Mouse (Mus musculus) CH12.LX (cell line): ENCODE results near the gene Rfx6. TPM values are rescaled to one million over a fixed set of nuclear protein-coding genes. Genes with fewer than 3 reads are reported as not detected.
A peak's percentile ranks its signal among the peaks of the same experiment; 100 is the strongest.

Experiments
- DNase-seq: peaks from one replicate; pipeline ENCODE4 v3.0.0-alpha.2; 2013; ENCODE audit errors: extremely low read depth
- H3K27ac ChIP-seq: 2 replicates; pipeline ENCODE4 v1.5.1; 2012; ENCODE audit warnings: low read depth, mild to moderate bottlenecking, control low read depth, moderate library complexity; ENCODE audit not compliant: insufficient read depth
- H3K27me3 ChIP-seq: replicated peaks from 2 replicates; pipeline ENCODE3; 2012; ENCODE audit warnings: inconsistent platforms
- H3K36me3 ChIP-seq, 2 experiments: replicated peaks in 1 of 2; 2 replicates each; pipeline versions ENCODE3 to v1.6.1; 2012; ENCODE audit warnings: inconsistent platforms in 1 of 2, low read length in 1 of 2, mild to moderate bottlenecking in 1 of 2, mixed read lengths in 1 of 2, moderate library complexity in 1 of 2; ENCODE audit not compliant: control insufficient read depth in 1 of 2, insufficient read depth in 1 of 2
- H3K4me1 ChIP-seq, 2 experiments: 2 replicates each; pipeline ENCODE4 v1.6.1; 2012; ENCODE audit warnings: inconsistent platforms in 1 of 2, moderate library complexity in 1 of 2; ENCODE audit not compliant: insufficient read depth in 2 of 2, control insufficient read depth in 1 of 2
- H3K4me2 ChIP-seq: 2 replicates; pipeline ENCODE4 v1.6.1; 2012; ENCODE audit warnings: low read depth, mild to moderate bottlenecking, control low read depth; ENCODE audit not compliant: poor library complexity, insufficient read depth, severe bottlenecking
- H3K4me3 ChIP-seq, 3 experiments: fragments of 150-350 bp in 1 of 3; sonication (generic) in 1 of 3; replicated peaks in 1 of 3; 2 replicates each; pipeline versions ENCODE3 to v1.5.1; 2011 to 2012; ENCODE audit warnings: low read depth in 2 of 3, low read length in 2 of 3, mild to moderate bottlenecking in 2 of 3, moderate library complexity in 2 of 3, control low read depth in 1 of 3, improper control_type of control experiment in 1 of 3, inconsistent platforms in 1 of 3, mixed read lengths in 1 of 3; ENCODE audit not compliant: poor library complexity in 1 of 3
- H3K79me2 ChIP-seq: replicated peaks from 2 replicates; pipeline ENCODE4 v1.6.1; 2012; ENCODE audit warnings: mild to moderate bottlenecking, moderate library complexity; ENCODE audit not compliant: control insufficient read depth, poor library complexity, insufficient read depth, severe bottlenecking; ENCODE audit errors: extremely low read depth
- H3K9ac ChIP-seq: 2 replicates; pipeline ENCODE4 v1.6.1; 2012; ENCODE audit warnings: low read depth, mild to moderate bottlenecking, control low read depth, moderate library complexity; ENCODE audit not compliant: insufficient read depth
- H3K9me3 ChIP-seq: replicated peaks from 2 replicates; pipeline ENCODE3; 2012; ENCODE audit warnings: low read length, inconsistent platforms, mixed read lengths
- CTCF ChIP-seq, 2 experiments: IDR thresholded peaks in 1 of 2; conservative IDR thresholded peaks in 1 of 2; 2 replicates each; pipeline ENCODE4 v1.5.1; 2011 to 2012; ENCODE audit warnings: low read depth in 2 of 2, low read length in 2 of 2, improper control_type of control experiment in 1 of 2, inconsistent platforms in 1 of 2, mild to moderate bottlenecking in 1 of 2, moderate library complexity in 1 of 2
- JUN ChIP-seq: IDR thresholded peaks from 2 replicates; pipeline ENCODE4 v1.6.1; 2011; ENCODE audit warnings: low read depth, mild to moderate bottlenecking, low read length, improper control_type of control experiment, moderate library complexity; ENCODE audit not compliant: insufficient read depth
- RAD21 ChIP-seq: IDR thresholded peaks from 2 replicates; pipeline ENCODE4 v1.6.1; 2011; ENCODE audit warnings: low read depth, mild to moderate bottlenecking, low read length, improper control_type of control experiment, moderate library complexity
- SMC3 ChIP-seq: IDR thresholded peaks from 2 replicates; pipeline ENCODE4 v1.6.1; 2011; ENCODE audit warnings: low read depth, low read length, improper control_type of control experiment
- USF1 ChIP-seq: IDR thresholded peaks from 2 replicates; pipeline ENCODE4 v1.6.1; 2014; ENCODE audit warnings: low read depth, mild to moderate bottlenecking, inconsistent platforms, low read length, improper control_type of control experiment
- dilution Hi-C: fragments of 300-500 bp; cut with MboI; formaldehyde crosslinking; loops from 2 replicates; pipeline ENCODE4 v1.14.3; 2020; ENCODE audit warnings: low sequenced_read_pairs; ENCODE audit not compliant: extremely low pct_unique_long_range_greater_than_20kb, extremely low pct_ligation_motif_present
- in situ Hi-C: fragments of 300-500 bp; cut with MboI; formaldehyde crosslinking; loops from 3 replicates; pipeline ENCODE4 v1.14.3; 2019; ENCODE audit warnings: low sequenced_read_pairs, low pct_ligation_motif_present, low pct_unique_long_range_greater_than_20kb, mixed read lengths
- polyA plus RNA-seq: library from polyadenylated mRNA; unstranded; fragments of >175 nt; gene quantifications from 2 replicates; pipeline ENCODE4 v1.2.1, GENCODE M21; 2012; ENCODE audit warnings: low read depth; ENCODE audit not compliant: insufficient read length
- total RNA-seq, 2 experiments: library from RNA; depleted of rRNA; stranded (reverse); fragments of 300-350 nt in 1 of 2; fragments of >200 nt in 1 of 2; gene quantifications; 2 replicates each; pipeline ENCODE4 v1.2.3; 2012 to 2014

Rfx6 gene
- total and polyA plus RNA-seq, 3 experiments = not detected

DNA sequence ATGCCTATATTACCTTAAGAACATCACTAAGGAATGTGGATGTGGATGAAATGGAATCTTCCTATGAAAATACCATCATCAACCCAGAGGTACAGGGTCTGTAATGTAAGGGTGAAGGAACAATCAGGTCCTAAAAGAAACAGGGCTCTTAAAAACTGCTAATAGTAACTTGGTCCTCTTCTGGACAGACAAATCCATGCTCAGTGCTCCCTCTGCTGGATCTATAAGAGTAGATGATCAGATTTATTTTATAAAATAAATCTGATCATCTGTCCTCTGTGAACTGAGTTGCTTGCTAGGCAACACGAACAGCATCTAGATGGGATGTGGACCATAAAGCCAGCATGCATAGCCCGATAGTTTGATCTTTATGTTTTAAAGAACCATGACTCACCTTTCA, 102.1 kb downstream of the Rfx6 start:
- H3K27me3 ChIP-seq = no peaks in the 10 kb centered on the region
- H3K9me3 ChIP-seq = no peaks in the 10 kb centered on the region
- in situ Hi-C loops = loop anchor here (25.0 kb wide), 1 partner anchor 308 kb away; no protein-coding TSS in a partner anchor
- H3K4me3 ChIP-seq = no peak overlapping the region
- peak; percentile 31 for DNase-seq
- TF ChIP-seq CTCF (conservative IDR thresholded peaks at IDR 0.05 in 1 of 2, IDR thresholded peaks at IDR 0.05 in 1 of 2; ENCODE audit: low read depth in 2 of 2, low read length in 2 of 2) (peak in 1 of 2 experiments; percentile 52; a peak in 2 of 4 replicates), RAD21 (peak; percentile 47), SMC3 (peak; percentile 36), USF1 (no peak), JUN (no peak)
- H3K4me2 ChIP-seq = no peak overlapping the region
- H3K79me2 ChIP-seq = no peaks in the 10 kb centered on the region
- no peak overlapping the region for H3K9ac ChIP-seq
- H3K4me1 ChIP-seq = no peaks in the 10 kb centered on the region
- dilution Hi-C loops = no loop called here
- H3K27ac ChIP-seq = no peak overlapping the region
- H3K36me3 ChIP-seq = no peaks in the 10 kb centered on the region

Other genes with a start within 250 kb of the Rfx6 start
- 3.4 and 3.8 TPM in 2 replicates for gene Gm49339, start 197.1 kb upstream of the Rfx6 start, total RNA-seq (2012; rRNA removed)
- 14.5 and 15.3 TPM in 2 replicates for gene Gm49339, start 197.1 kb upstream of the Rfx6 start, total RNA-seq (2014; rRNA removed)
- 1.0 and 2.7 TPM in 2 replicates for gene Gm49339, start 197.1 kb upstream of the Rfx6 start, polyA plus RNA-seq
- gene Lilr4b, start 197.1 kb upstream of the Rfx6 start, total RNA-seq (2012; rRNA removed) = 1.3 and 1.7 TPM in 2 replicates
- gene Lilr4b, start 197.1 kb upstream of the Rfx6 start, total RNA-seq (2014; rRNA removed) = 3.1 and 6.1 TPM in 2 replicates
- 13.0 and 19.4 TPM in 2 replicates for gene Lilr4b, start 197.1 kb upstream of the Rfx6 start, polyA plus RNA-seq
- gene Lilrb4a, start 186.8 kb upstream of the Rfx6 start, total RNA-seq (2012; rRNA removed) = 2.8 and 4.1 TPM in 2 replicates
- 11.3 and 19.2 TPM in 2 replicates for gene Lilrb4a, start 186.8 kb upstream of the Rfx6 start, total RNA-seq (2014; rRNA removed)
- gene Lilrb4a, start 186.8 kb upstream of the Rfx6 start, polyA plus RNA-seq = 48.0 and 53.3 TPM in 2 replicates
- 0.29 TPM in 1 of 2 replicates, not detected in the other for gene Fam162b, start 87.2 kb upstream of the Rfx6 start, total RNA-seq (2012; rRNA removed)
- gene Fam162b, start 87.2 kb upstream of the Rfx6 start, total RNA-seq (2014; rRNA removed) = not detected in 2 replicates
- gene Fam162b, start 87.2 kb upstream of the Rfx6 start, polyA plus RNA-seq = 0.52 and 0.86 TPM in 2 replicates
- gene Gprc6a, start 46.3 kb upstream of the Rfx6 start, total RNA-seq (2012; rRNA removed) = not detected in 2 replicates
- not detected in 2 replicates for gene Gprc6a, start 46.3 kb upstream of the Rfx6 start, total RNA-seq (2014; rRNA removed)
- gene Gprc6a, start 46.3 kb upstream of the Rfx6 start, polyA plus RNA-seq = not detected in 2 replicates